Mouse (Mus musculus): Measurements from ENCODE around the gene Map3k3. TPM values are rescaled to one million over a fixed set of nuclear protein-coding genes. Genes with fewer than 3 reads are reported as not detected.
"Not testable (repeated sequence)": the region's sequence is repeated elsewhere in the genome, so short reads cannot be mapped to it uniquely, and the experiment has no call there.

Gene Map3k3
- polyA plus RNA-seq, 1 experiment from 2014 or later: 21.7 TPM

GRCm38 (mm10) chr11:106058020-106058419 is 26.4 kb upstream of the Map3k3 start:
- Histone ChIP-seq H3K36me3 (peaks cover 72% of the 10 kb centered on the region), H3K9me3 (no peaks in the 10 kb centered on the region), H3K27me3 (ENCODE audit: insufficient read depth, poor library complexity, severe bottlenecking) (no peaks in the 10 kb centered on the region), H3K4me1 (replicated peaks) (no peaks in the 10 kb centered on the region), H3K4me3 (no peak overlapping the region), H3K27ac (no peak overlapping the region)
- WGBS: 83% methylated on average over 8 of the region's 8 CpGs
- DNase-seq (ENCODE audit: low spot score): no peak

- Histone ChIP-seq H3K27ac (no peak overlapping the region), H3K36me3 (peaks cover 47% of the 10 kb centered on the region), H3K4me3 (no peak overlapping the region), H3K27me3 (ENCODE audit: insufficient read depth, poor library complexity, severe bottlenecking) (no peaks in the 10 kb centered on the region), H3K9me3 (no peaks in the 10 kb centered on the region), H3K4me1 (replicated peaks) (no peaks in the 10 kb centered on the region)
- no peak for DNase-seq (ENCODE audit: low spot score)
- WGBS: 84% methylated on average over 1 of the region's 1 CpGs
Measured at GRCm38 (mm10) chr11:106060549-106060948, 23.9 kb upstream of the Map3k3 start.

- H3K36me3 ChIP-seq: peaks cover 39% of the 10 kb centered on the region
- H3K27ac ChIP-seq: no peak overlapping the region
- DNase-seq (ENCODE audit: low spot score): no peak
- H3K27me3 ChIP-seq (ENCODE audit: insufficient read depth, poor library complexity, severe bottlenecking): no peaks in the 10 kb centered on the region
- no peaks in the 10 kb centered on the region for H3K4me1 ChIP-seq (replicated peaks)
- no peak overlapping the region for H3K4me3 ChIP-seq
- 86% methylated on average over 1 of the region's 1 CpGs for WGBS
- no peaks in the 10 kb centered on the region for H3K9me3 ChIP-seq
Measured at GRCm38 (mm10) chr11:106061311-106061710, 23.1 kb upstream of the Map3k3 start.

GRCm38 (mm10) chr11:106063756-106064155 is 20.7 kb upstream of the Map3k3 start:
- no peaks in the 10 kb centered on the region for H3K27me3 ChIP-seq (ENCODE audit: insufficient read depth, poor library complexity, severe bottlenecking)
- H3K36me3 ChIP-seq: peaks cover 15% of the 10 kb centered on the region
- no peak overlapping the region for H3K27ac ChIP-seq
- peaks cover 12% of the 10 kb centered on the region for H3K4me1 ChIP-seq (replicated peaks)
- 83% methylated on average over 5 of the region's 5 CpGs for WGBS
- H3K9me3 ChIP-seq: no peaks in the 10 kb centered on the region
- no peak for DNase-seq (ENCODE audit: low spot score)
- H3K4me3 ChIP-seq: no peak overlapping the region

- Histone ChIP-seq H3K4me1 (replicated peaks) (peaks cover 12% of the 10 kb centered on the region), H3K27me3 (ENCODE audit: insufficient read depth, poor library complexity, severe bottlenecking) (no peaks in the 10 kb centered on the region), H3K36me3 (peaks cover 6% of the 10 kb centered on the region; the same call in 1 of the 2 replicates), H3K27ac (peak overlapping the region; percentile 87), H3K9me3 (no peaks in the 10 kb centered on the region), H3K4me3 (peak overlapping the region; percentile 81)
- WGBS: 47% methylated on average over 18 of the region's 18 CpGs
- DNase-seq (ENCODE audit: low spot score): no peak
Measured at GRCm38 (mm10) chr11:106065073-106065922, 19.1 kb upstream of the Map3k3 start.

GRCm38 (mm10) chr11:106065923-106066571 is 18.4 kb upstream of the Map3k3 start, which contains the start of gene Taco1:
Taco1 (plus strand) TSS chr11:106066061.
- Histone ChIP-seq H3K4me3 (peak within 1 kb of the TSS; percentile 81), H3K27ac (peak within 1 kb of the TSS; percentile 87), H3K9me3 (no peaks in the 10 kb centered on the region), H3K27me3 (ENCODE audit: insufficient read depth, poor library complexity, severe bottlenecking) (no peaks in the 10 kb centered on the region), H3K36me3 (peaks cover 6% of the 10 kb centered on the region; the same call in 1 of the 2 replicates), H3K4me1 (replicated peaks) (peaks cover 12% of the 10 kb centered on the region)
- under 1% methylated on average over 49 of the region's 49 CpGs for WGBS
- peak; percentile 93 for DNase-seq (ENCODE audit: low spot score)

GRCm38 (mm10) chr11:106066616-106067015 is 17.8 kb upstream of the Map3k3 start:
- Histone ChIP-seq H3K4me3 (peak overlapping the region; percentile 81), H3K27ac (peak overlapping the region; percentile 87), H3K4me1 (replicated peaks) (peaks cover 12% of the 10 kb centered on the region)
- peak; percentile 66 for DNase-seq (ENCODE audit: low spot score)
- H3K36me3 ChIP-seq; H3K27me3 ChIP-seq (ENCODE audit: insufficient read depth, poor library complexity, severe bottlenecking); H3K9me3 ChIP-seq: not testable (repeated sequence)
- WGBS: 18% methylated on average over 23 of the region's 23 CpGs

- Histone ChIP-seq H3K4me3 (no peak overlapping the region), H3K36me3 (peaks cover 27% of the 10 kb centered on the region), H3K27me3 (ENCODE audit: insufficient read depth, poor library complexity, severe bottlenecking) (no peaks in the 10 kb centered on the region), H3K9me3 (no peaks in the 10 kb centered on the region), H3K4me1 (replicated peaks) (no peaks in the 10 kb centered on the region), H3K27ac (no peak overlapping the region)
- WGBS: 91% methylated on average over 3 of the region's 3 CpGs
- no peak for DNase-seq (ENCODE audit: low spot score)
Measured at GRCm38 (mm10) chr11:106073774-106074173, 10.6 kb upstream of the Map3k3 start.

- no peak overlapping the region for H3K27ac ChIP-seq
- no peaks in the 10 kb centered on the region for H3K9me3 ChIP-seq
- H3K36me3 ChIP-seq: peaks cover 21% of the 10 kb centered on the region
- 8% methylated on average over 4 of the region's 4 CpGs for WGBS
- no peaks in the 10 kb centered on the region for H3K4me1 ChIP-seq (replicated peaks)
- H3K27me3 ChIP-seq (ENCODE audit: insufficient read depth, poor library complexity, severe bottlenecking): no peaks in the 10 kb centered on the region
- peak; percentile 76 for DNase-seq (ENCODE audit: low spot score)
- H3K4me3 ChIP-seq: no peak overlapping the region
Measured at GRCm38 (mm10) chr11:106076321-106076720, 8.1 kb upstream of the Map3k3 start.

- under 1% methylated on average over 58 of the region's 61 CpGs for WGBS
- peak overlapping the region; percentile 88 for H3K4me3 ChIP-seq
- no peaks in the 10 kb centered on the region for H3K36me3 ChIP-seq
- H3K27me3 ChIP-seq (ENCODE audit: insufficient read depth, poor library complexity, severe bottlenecking): no peaks in the 10 kb centered on the region
- H3K9me3 ChIP-seq: no peaks in the 10 kb centered on the region
- H3K4me1 ChIP-seq (replicated peaks): peaks cover 27% of the 10 kb centered on the region
- H3K27ac ChIP-seq: peak overlapping the region; percentile 97
- peak; percentile 84 for DNase-seq (ENCODE audit: low spot score)
Measured at GRCm38 (mm10) chr11:106084911-106085561, 623 bp downstream of the Map3k3 start.

GRCm38 (mm10) chr11:106098223-106098622 is 13.8 kb downstream of the Map3k3 start:
- Histone ChIP-seq H3K9me3 (no peaks in the 10 kb centered on the region), H3K27me3 (ENCODE audit: insufficient read depth, poor library complexity, severe bottlenecking) (no peaks in the 10 kb centered on the region), H3K4me3 (no peak overlapping the region), H3K4me1 (replicated peaks) (no peaks in the 10 kb centered on the region), H3K27ac (no peak overlapping the region), H3K36me3 (peaks cover 43% of the 10 kb centered on the region)
- 92% methylated on average over 1 of the region's 1 CpGs for WGBS
- DNase-seq (ENCODE audit: low spot score): no peak

- Histone ChIP-seq H3K4me3 (no peak overlapping the region), H3K4me1 (replicated peaks) (no peaks in the 10 kb centered on the region), H3K36me3 (peaks cover 38% of the 10 kb centered on the region), H3K27me3 (ENCODE audit: insufficient read depth, poor library complexity, severe bottlenecking) (no peaks in the 10 kb centered on the region), H3K9me3 (no peaks in the 10 kb centered on the region), H3K27ac (no peak overlapping the region)
- no peak for DNase-seq (ENCODE audit: low spot score)
- 96% methylated on average over 3 of the region's 3 CpGs for WGBS
Measured at GRCm38 (mm10) chr11:106102866-106103265, 18.5 kb downstream of the Map3k3 start.
